Mouse (Mus musculus) MEL (cell line): Measurements from ENCODE around the gene Eif2b3. TPM values are rescaled to one million over a fixed set of nuclear protein-coding genes. Genes with fewer than 3 reads are reported as not detected.

Source experiments
- DNase-seq: peaks from one replicate; pipeline ENCODE4 v3.0.0; 2011; ENCODE audit warnings: low read depth, low spot score
- H3K27ac ChIP-seq: 2 replicates; pipeline ENCODE4 v1.5.1; 2012; ENCODE audit warnings: low read depth, mild to moderate bottlenecking, control low read depth, low read length, moderate library complexity; ENCODE audit not compliant: control insufficient read depth
- H3K27me3 ChIP-seq, 2 experiments: fragments of 150-350 bp in 1 of 2; sonication (generic) in 1 of 2; 2 replicates each; pipeline ENCODE4 v1.6.1; 2012; ENCODE audit warnings: low read length in 2 of 2, mild to moderate bottlenecking in 2 of 2, improper control_type of control experiment in 1 of 2, moderate library complexity in 1 of 2; ENCODE audit not compliant: insufficient read depth in 2 of 2, control insufficient read depth in 1 of 2
- H3K36me3 ChIP-seq, 2 experiments: 2 replicates each; pipeline ENCODE4 v1.6.1; 2012 to 2014; ENCODE audit warnings: low read length in 2 of 2, improper control_type of control experiment in 1 of 2, inconsistent platforms in 1 of 2, mild to moderate bottlenecking in 1 of 2; ENCODE audit not compliant: insufficient read depth in 2 of 2, control insufficient read depth in 1 of 2
- H3K4me1 ChIP-seq, 2 experiments: fragments of 150-350 bp in 1 of 2; sonication (generic) in 1 of 2; 2 replicates each; pipeline ENCODE4 v1.6.1; 2012; ENCODE audit warnings: low read length in 2 of 2, improper control_type of control experiment in 1 of 2, mild to moderate bottlenecking in 1 of 2; ENCODE audit not compliant: insufficient read depth in 2 of 2, control insufficient read depth in 1 of 2
- H3K4me3 ChIP-seq, 2 experiments: fragments of 150-350 bp in 1 of 2; sonication (generic) in 1 of 2; 2 replicates each; pipeline ENCODE4 v1.5.1; 2012; ENCODE audit warnings: low read depth in 2 of 2, low read length in 2 of 2, mild to moderate bottlenecking in 2 of 2, moderate library complexity in 2 of 2, control low read depth in 1 of 2, improper control_type of control experiment in 1 of 2; ENCODE audit not compliant: control insufficient read depth in 1 of 2, insufficient read depth in 1 of 2
- H3K79me2 ChIP-seq: 2 replicates; pipeline ENCODE4 v1.6.1; 2012; ENCODE audit warnings: mild to moderate bottlenecking, low read length, moderate library complexity; ENCODE audit not compliant: control insufficient read depth, poor library complexity, insufficient read depth
- H3K9ac ChIP-seq: 2 replicates; pipeline ENCODE4 v1.6.1; 2012; ENCODE audit warnings: low read depth, mild to moderate bottlenecking, control low read depth, low read length, moderate library complexity; ENCODE audit not compliant: control insufficient read depth, poor library complexity, severe bottlenecking
- H3K9me3 ChIP-seq: fragments of 150-350 bp; sonication (generic); replicated peaks from 2 replicates; pipeline ENCODE4 v1.6.1; 2012; ENCODE audit warnings: mild to moderate bottlenecking, low read length, improper control_type of control experiment, moderate library complexity; ENCODE audit not compliant: insufficient read depth
- BHLHE40 ChIP-seq: IDR thresholded peaks from 2 replicates; pipeline ENCODE4 v1.6.1; 2012; ENCODE audit warnings: low read depth, mild to moderate bottlenecking, inconsistent platforms, low read length, improper control_type of control experiment, borderline replicate concordance
- CTCF ChIP-seq, 3 experiments: IDR thresholded peaks in 2 of 3; conservative IDR thresholded peaks in 1 of 3; 2 replicates each; pipeline ENCODE4 v1.5.1; 2011 to 2012; ENCODE audit warnings: low read length in 3 of 3, low read depth in 2 of 3, mild to moderate bottlenecking in 2 of 3, improper control_type of control experiment in 1 of 3, inconsistent platforms in 1 of 3, mixed read lengths in 1 of 3, moderate library complexity in 1 of 3; ENCODE audit not compliant: control insufficient read depth in 1 of 3, insufficient read depth in 1 of 3, poor library complexity in 1 of 3, severe bottlenecking in 1 of 3
- E2F4 ChIP-seq: IDR thresholded peaks from 2 replicates; pipeline ENCODE4 v1.6.1; 2011; ENCODE audit warnings: low read depth, low read length, improper control_type of control experiment, borderline replicate concordance
- ELF1 ChIP-seq: IDR thresholded peaks from 2 replicates; pipeline ENCODE4 v1.6.1; 2014; ENCODE audit warnings: low read depth, mild to moderate bottlenecking, inconsistent platforms, low read length, improper control_type of control experiment, moderate library complexity
- EP300 ChIP-seq, 2 experiments: IDR thresholded peaks; 2 replicates each; pipeline ENCODE4 v1.6.1; 2011; ENCODE audit warnings: improper control_type of control experiment in 2 of 2, low read length in 2 of 2, low read depth in 1 of 2, mild to moderate bottlenecking in 1 of 2
- GABPA ChIP-seq: IDR thresholded peaks from 2 replicates; pipeline ENCODE4 v1.6.1; 2012; ENCODE audit warnings: low read depth, mild to moderate bottlenecking, inconsistent platforms, low read length, improper control_type of control experiment, moderate library complexity
- GATA1 ChIP-seq: IDR thresholded peaks from 2 replicates; pipeline ENCODE4 v1.6.1; 2011; ENCODE audit warnings: low read depth, low read length, improper control_type of control experiment
- MAFK ChIP-seq: IDR thresholded peaks from 2 replicates; pipeline ENCODE4 v1.6.1; 2011; ENCODE audit warnings: low read depth, mild to moderate bottlenecking, low read length, improper control_type of control experiment, borderline replicate concordance
- MAX ChIP-seq: IDR thresholded peaks from 2 replicates; pipeline ENCODE4 v1.6.1; 2011; ENCODE audit warnings: low read length, improper control_type of control experiment
- MYB ChIP-seq: IDR thresholded peaks from 2 replicates; pipeline ENCODE4 v1.6.1; 2011; ENCODE audit warnings: mild to moderate bottlenecking, low read depth, low read length, improper control_type of control experiment
- NRF1 ChIP-seq: IDR thresholded peaks from 2 replicates; pipeline ENCODE4 v1.6.1; 2014; ENCODE audit warnings: low read depth, mild to moderate bottlenecking, inconsistent platforms, low read length, improper control_type of control experiment, moderate library complexity; ENCODE audit not compliant: poor library complexity, insufficient read depth, severe bottlenecking
- POLR2AphosphoS2 ChIP-seq: IDR thresholded peaks from 2 replicates; pipeline ENCODE4 v1.6.1; 2011; ENCODE audit warnings: low read length, improper control_type of control experiment
- RAD21 ChIP-seq: IDR thresholded peaks from 2 replicates; pipeline ENCODE4 v1.6.1; 2011; ENCODE audit warnings: mild to moderate bottlenecking, low read depth, low read length, improper control_type of control experiment
- RCOR1 ChIP-seq: IDR thresholded peaks from 2 replicates; pipeline ENCODE4 v1.6.1; 2012; ENCODE audit warnings: low read depth, mild to moderate bottlenecking, inconsistent platforms, low read length, improper control_type of control experiment
- SIN3A ChIP-seq: IDR thresholded peaks from 2 replicates; pipeline ENCODE4 v1.6.1; 2012; ENCODE audit warnings: low read length, improper control_type of control experiment, inconsistent platforms
- SMC3 ChIP-seq: IDR thresholded peaks from 2 replicates; pipeline ENCODE4 v1.6.1; 2011; ENCODE audit warnings: low read depth, low read length, improper control_type of control experiment
- TBP ChIP-seq: IDR thresholded peaks from 2 replicates; pipeline ENCODE4 v1.8.0; 2011; ENCODE audit warnings: low read depth, low read length, improper control_type of control experiment
- TCF12 ChIP-seq: IDR thresholded peaks from 2 replicates; pipeline ENCODE4 v1.6.1; 2014; ENCODE audit warnings: low read depth, mild to moderate bottlenecking, inconsistent platforms, low read length, improper control_type of control experiment, moderate library complexity
- UBTF ChIP-seq: IDR thresholded peaks from 2 replicates; pipeline ENCODE4 v1.6.1; 2012; ENCODE audit warnings: low read depth, mild to moderate bottlenecking, inconsistent platforms, low read length, improper control_type of control experiment, moderate library complexity, borderline replicate concordance; ENCODE audit not compliant: insufficient read depth
- USF1 ChIP-seq: IDR thresholded peaks from 2 replicates; pipeline ENCODE4 v1.6.1; 2014; ENCODE audit warnings: low read depth, mild to moderate bottlenecking, inconsistent platforms, low read length, improper control_type of control experiment, moderate library complexity
- ZC3H11A ChIP-seq: IDR thresholded peaks from 2 replicates; pipeline ENCODE4 v1.6.1; 2012; ENCODE audit warnings: low read depth, mild to moderate bottlenecking, inconsistent platforms, low read length, improper control_type of control experiment
- ZKSCAN1 ChIP-seq: IDR thresholded peaks from 2 replicates; pipeline ENCODE4 v1.6.1; 2012; ENCODE audit warnings: low read depth, mild to moderate bottlenecking, inconsistent platforms, low read length, improper control_type of control experiment, moderate library complexity
- polyA plus RNA-seq, 2 experiments: library from polyadenylated mRNA; stranded (reverse) in 1 of 2; unstranded in 1 of 2; fragments of >175 nt in 1 of 2; fragments of >200 nt in 1 of 2; gene quantifications; 2 replicates each; pipeline versions ENCODE4 v1.2.1 to v1.2.4; 2012; ENCODE audit warnings: low replicate concordance in 2 of 2, low read depth in 1 of 2; ENCODE audit not compliant: insufficient read length in 2 of 2, insufficient read depth in 1 of 2, missing spikeins in 1 of 2
- total RNA-seq: library from RNA; depleted of rRNA; stranded (reverse); fragments of 300-350 nt; gene quantifications from 2 replicates; pipeline ENCODE4 v1.2.3, GENCODE M21; 2012

The Eif2b3 gene
- total and polyA plus RNA-seq, 3 experiments, result 77.5 to 79.3 TPM; not detected in 1

DNA sequence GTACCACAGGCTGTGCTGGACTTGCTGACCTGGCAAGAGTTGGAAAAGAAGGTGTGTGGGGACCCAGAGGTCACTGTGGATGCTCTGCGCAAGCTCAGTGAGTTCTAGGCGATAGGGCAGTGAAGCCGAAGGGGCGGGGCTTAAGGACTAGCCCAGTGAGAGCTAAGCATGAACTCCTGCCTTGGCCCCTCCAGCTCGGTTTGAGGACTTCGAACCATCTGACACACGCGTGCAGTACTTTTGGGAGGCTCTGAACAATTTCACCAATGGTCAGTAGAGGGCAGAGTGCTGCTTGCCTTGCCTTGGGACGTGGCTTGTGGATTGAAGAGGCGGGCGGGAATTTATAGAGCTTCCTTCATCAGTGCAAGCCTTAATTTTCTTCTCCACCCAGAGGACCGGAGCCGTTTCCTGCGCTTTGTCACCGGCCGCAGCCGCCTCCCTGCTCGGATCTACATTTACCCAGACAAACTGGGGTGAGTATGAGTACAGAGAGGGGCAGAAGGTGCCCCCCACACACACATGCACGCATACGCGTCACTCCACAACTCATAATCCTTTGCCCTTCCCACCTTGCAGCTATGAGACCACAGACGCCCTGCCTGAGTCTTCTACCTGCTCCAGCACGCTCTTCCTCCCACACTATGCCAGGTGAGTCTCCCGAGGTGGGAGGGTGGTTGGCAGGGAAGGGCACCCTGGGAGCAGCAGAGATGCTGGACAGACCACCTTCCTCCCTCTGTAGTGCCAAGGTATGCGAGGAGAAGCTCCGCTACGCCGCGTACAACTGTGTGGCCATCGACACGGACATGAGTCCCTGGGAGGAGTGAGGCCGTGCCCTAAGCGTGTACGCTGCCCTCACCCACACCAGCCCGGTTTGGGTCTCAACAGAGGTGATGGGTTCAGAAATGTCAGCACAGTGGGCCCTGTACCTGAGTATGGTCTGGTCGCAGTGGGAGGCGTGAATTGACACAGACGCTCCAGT, 16.4 kb upstream of the Eif2b3 start:
- Histone ChIP-seq H3K27me3 (no peaks in the 10 kb centered on the region), H3K27ac (no peak overlapping the region), H3K9ac (no peak overlapping the region), H3K36me3 (no peaks in the 10 kb centered on the region), H3K4me1 (no peaks in the 10 kb centered on the region), H3K4me3 (no peak overlapping the region), H3K79me2 (no peaks in the 10 kb centered on the region), H3K9me3 (no peaks in the 10 kb centered on the region)
- TF ChIP-seq ELF1 (no peak), EP300 (IDR thresholded peaks at IDR 0.05; ENCODE audit: low read depth in 1 of 2, low read length in 2 of 2) (no peak), POLR2AphosphoS2 (no peak), SIN3A (no peak), CTCF (IDR thresholded peaks at IDR 0.05 in 2 of 3, conservative IDR thresholded peaks at IDR 0.05 in 1 of 3; ENCODE audit: control insufficient read depth in 1 of 3, insufficient read depth in 1 of 3, low read depth in 2 of 3, low read length in 3 of 3, poor library complexity in 1 of 3, severe bottlenecking in 1 of 3) (peak; percentile 61 to 78 (median 74)), SMC3 (peak; percentile 76), USF1 (no peak), MAX (no peak), E2F4 (no peak), ZKSCAN1 (no peak), MAFK (no peak), TBP (no peak), RAD21 (peak; percentile 59), ZC3H11A (peak; percentile 30), GABPA (no peak), BHLHE40 (no peak), UBTF (no peak)
- peak; percentile 58 for DNase-seq

GRCm38 (mm10) chr4:117004649-117005048, 14.6 kb upstream of the Eif2b3 start:
- H3K4me3 ChIP-seq, result no peak overlapping the region
- no peak overlapping the region for H3K27ac ChIP-seq
- peaks cover 2 to 3% of the 10 kb centered on the region in 2 experiments; a peak in 1 of 4 replicates for H3K27me3 ChIP-seq
- H3K4me1 ChIP-seq, result no peaks in the 10 kb centered on the region
- H3K9me3 ChIP-seq, result no peaks in the 10 kb centered on the region
- H3K79me2 ChIP-seq, result no peaks in the 10 kb centered on the region
- H3K36me3 ChIP-seq, result no peaks in the 10 kb centered on the region
- H3K9ac ChIP-seq, result no peak overlapping the region
- TF ChIP-seq TBP (no peak), GATA1 (no peak), MYB (no peak), TCF12 (no peak), RCOR1 (no peak), ZKSCAN1 (no peak), NRF1 (no peak)
- TF ChIP-seq, all 39 proteins: peak for 0
- no peak for DNase-seq
